Mouse (Mus musculus) adrenal gland, postnatal 36 days (tissue): Measurements from ENCODE around the gene Aldh1a3. TPM values are rescaled to one million over a fixed set of nuclear protein-coding genes. Genes with fewer than 3 reads are reported as not detected.

Experiments
- DNase-seq, 2 experiments: peaks; one replicate each; pipeline ENCODE4 v3.0.0; 2021; ENCODE audit warnings: mixed read lengths in 1 of 2
- long read RNA-seq, 2 experiments: library from polyadenylated mRNA; stranded (forward); transcript quantifications; one replicate each; pipeline ENCODE4 v2.0.0; 2021; ENCODE audit warnings: borderline sequencing depth in 2 of 2
- total RNA-seq, 2 experiments: library from RNA; stranded (reverse); gene quantifications; 2 replicates each; pipeline ENCODE4 v1.2.3; 2021

Aldh1a3 gene
- total RNA-seq = 10 to 100 TPM in 1 of 2 experiments, 1 to 10 TPM in 1; 9.2 to 10.4 TPM
- long read RNA-seq, experiment 1, transcript Aldh1a3-201 (13 exons, 3,443 nt) = major isoform, 7 of 10 reads
- long read RNA-seq, experiment 1, partial matches to known transcripts = 1 of 10 reads
- long read RNA-seq, experiment 1, other reads (novel, unspliced or antisense) = 2 of 10 reads
- long read RNA-seq, experiment 2, transcript Aldh1a3-201 (13 exons, 3,443 nt) = major isoform, 6 of 7 reads
- long read RNA-seq, experiment 2, partial matches to known transcripts = 1 of 7 reads
- long read RNA-seq, experiment 2, other reads (novel, unspliced or antisense) = 0 of 7 reads

GRCm38 (mm10) chr7:66427437-66428161 lies at the start of gene Aldh1a3:
Gene Aldh1a3, minus strand, starts transcription at chr7:66427517.
- DNase-seq = peak; percentile 63 to 69

DNA sequence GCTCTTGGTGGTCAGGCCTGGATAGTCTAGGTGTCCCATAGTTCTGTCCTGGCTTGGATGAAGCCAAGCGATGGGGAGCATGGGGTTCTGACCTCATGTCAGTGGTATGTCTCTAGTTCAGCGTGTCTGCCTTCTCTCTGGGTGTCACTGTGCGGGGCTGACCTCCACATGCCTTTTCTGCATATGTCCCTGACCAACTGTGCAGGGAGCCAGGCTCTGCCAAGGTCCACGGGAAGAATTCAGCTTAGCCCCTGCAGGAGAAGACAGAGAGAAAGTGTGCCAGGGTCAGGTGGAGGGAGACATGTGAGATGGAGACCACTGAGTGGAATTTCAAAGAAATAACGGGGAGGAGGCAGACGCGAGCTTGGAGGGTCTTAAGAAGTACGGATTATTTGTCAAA lies 49.0 kb upstream of the Aldh1a3 start:
- DNase-seq = peak; percentile 13 to 20

GRCm38 (mm10) chr7:66471641-66472216 lies 44.4 kb upstream of the Aldh1a3 start:
- DNase-seq = no peak

GRCm38 (mm10) chr7:66466641-66467040 lies 39.3 kb upstream of the Aldh1a3 start:
- no peak for DNase-seq

- no peak for DNase-seq
Observed at GRCm38 (mm10) chr7:66465241-66465640, 37.9 kb upstream of the Aldh1a3 start.

- DNase-seq = no peak
Observed at GRCm38 (mm10) chr7:66463081-66463480, 35.8 kb upstream of the Aldh1a3 start.

DNA sequence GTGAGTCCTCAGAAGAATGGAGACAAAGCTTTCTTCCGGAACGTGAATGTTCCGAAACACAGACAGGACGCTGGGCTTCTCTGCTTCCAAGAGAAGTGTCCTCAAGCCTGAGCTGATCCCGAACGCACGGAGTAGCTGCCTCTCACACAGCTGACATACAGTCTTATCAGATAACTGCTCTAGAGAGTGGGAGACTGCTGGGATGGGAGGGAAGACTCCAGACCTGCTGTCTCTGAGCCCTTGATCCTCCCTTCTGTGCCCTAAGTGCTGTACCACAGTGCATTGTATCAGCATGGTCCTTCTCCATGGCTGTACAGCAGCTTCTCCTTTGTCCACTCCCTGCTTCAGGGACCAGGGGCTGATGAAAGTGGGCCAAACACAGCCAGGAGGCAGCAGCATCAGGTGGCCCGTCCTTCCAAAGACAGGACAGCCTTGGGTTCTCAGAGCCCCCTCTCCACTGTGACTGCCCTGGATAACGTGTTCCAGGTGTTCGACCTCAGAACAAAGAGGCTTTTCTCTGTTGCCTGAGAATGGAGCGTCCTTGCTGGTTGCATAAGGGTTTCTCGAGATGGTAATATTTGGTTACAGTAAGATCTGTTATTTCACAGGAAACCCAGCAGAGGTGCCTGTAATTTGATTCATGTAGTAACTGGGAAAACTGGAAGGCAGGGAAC lies 24.4 kb upstream of the Aldh1a3 start:
- no peak for DNase-seq

DNA sequence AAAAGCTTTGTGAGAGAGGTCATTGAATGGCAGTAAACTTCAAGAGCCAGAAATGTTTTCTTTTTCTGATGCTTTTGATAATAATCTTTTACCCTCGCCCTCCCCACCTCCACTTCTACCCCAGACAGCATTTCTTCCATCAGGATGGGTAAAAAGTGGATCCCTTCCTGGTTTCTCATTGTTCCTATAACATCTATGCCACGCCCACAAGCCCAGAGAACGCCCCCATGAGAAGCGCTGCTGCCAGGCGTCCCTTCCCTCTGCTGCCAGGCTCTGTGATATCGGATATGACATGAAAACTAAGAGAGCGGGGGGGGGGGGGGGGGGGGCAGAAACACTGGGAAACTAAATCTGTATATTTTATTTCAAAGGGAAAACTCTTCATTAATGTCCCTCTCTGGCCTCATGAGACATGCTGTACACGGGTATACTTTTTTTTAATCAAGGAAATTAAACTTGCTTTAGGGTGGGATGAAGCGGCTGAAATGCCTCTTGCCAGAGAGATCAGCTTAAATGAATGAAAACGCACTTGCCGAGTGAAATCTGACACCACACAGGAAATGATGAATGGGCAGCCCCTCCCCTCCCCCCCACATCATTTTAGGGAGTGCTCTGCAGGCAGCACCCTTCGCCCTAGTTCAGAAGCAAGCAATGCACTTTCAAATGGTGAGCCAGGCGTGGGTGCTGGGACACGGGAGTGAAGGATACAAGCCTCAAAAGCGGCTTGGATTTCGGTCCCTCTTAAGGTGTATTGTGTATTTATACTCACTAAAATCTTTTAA lies 22.8 kb upstream of the Aldh1a3 start:
- peak; percentile 36 to 48 for DNase-seq

DNA sequence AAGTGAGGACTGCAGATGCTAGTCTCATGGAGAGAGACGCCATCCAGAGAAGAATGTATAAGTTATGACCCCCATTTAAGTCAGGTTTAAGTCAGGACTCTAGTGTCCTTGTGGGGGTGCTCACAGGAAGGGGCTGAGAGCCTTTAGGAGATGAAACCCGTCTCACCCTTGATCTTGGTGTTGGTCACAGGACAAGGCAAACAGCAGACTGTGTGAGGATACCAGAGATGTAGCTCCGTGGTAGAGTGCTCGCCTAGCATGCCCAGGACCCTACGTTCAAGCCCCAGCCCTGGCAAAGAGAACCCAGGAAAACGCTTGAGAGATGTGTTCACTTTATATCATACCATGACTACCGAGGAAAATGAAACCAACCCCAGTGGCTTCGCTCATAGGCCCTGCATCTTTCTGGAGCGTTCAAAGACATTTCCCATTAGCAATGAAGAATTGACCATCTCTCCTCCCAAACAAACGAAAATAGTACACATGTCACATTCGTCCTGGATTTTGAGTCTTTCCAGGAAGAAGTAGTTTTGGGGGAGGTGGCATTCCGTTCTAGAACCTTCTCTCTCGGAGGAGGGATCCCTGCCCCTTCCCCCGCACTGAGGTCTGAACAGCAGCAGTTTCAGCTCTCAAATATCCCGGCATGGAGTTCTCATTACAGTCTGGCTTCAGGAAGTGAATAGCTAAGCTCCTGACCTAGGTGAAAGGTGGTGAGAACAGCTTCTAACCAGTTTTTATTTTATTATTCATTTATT lies 21.6 kb upstream of the Aldh1a3 start:
- no peak for DNase-seq

- DNase-seq = no peak
Observed at GRCm38 (mm10) chr7:66448304-66448703, 21.0 kb upstream of the Aldh1a3 start.

GRCm38 (mm10) chr7:66446860-66447259 lies 19.5 kb upstream of the Aldh1a3 start:
- no peak for DNase-seq

DNA sequence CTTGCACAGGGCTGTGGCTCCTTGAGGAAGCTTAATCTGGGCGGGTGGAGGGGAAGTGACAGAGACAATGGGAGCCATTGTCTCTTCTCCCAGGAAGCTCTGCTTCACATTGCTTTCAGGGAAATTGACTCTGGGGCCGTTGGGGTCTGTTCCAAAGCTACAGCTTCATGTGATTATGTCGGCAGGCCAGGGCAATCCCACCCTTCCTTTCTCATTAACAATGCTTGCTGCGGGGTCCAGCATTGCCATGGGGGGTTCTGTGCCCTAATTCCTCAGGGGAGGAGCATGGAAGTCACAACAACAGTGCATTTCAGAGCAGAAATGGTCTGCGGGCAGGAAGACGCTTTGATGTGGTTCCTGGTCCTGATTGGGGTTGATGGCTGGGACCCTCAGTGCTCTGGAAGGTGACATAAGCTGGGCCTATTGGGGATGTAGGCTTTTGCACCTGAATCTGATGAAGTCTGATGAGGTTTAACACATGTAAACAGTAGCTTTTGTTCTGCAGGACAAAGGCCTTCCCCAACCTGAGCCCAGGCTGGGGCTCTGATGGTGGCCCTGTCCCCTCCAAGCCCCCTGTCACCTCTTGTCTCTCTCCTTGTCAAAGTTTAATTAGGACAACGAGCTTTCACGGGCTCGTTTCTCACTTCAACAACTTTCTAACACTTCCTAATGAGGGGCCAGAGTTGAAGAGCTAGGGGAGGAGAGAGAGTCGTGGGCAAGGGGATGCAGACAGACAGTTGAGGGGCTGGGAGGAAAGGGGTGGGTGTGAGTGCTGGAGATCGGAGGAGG lies 18.0 kb upstream of the Aldh1a3 start:
- no peak for DNase-seq

- peak; percentile 9 for DNase-seq
Observed at GRCm38 (mm10) chr7:66444706-66445105, 17.4 kb upstream of the Aldh1a3 start.

GRCm38 (mm10) chr7:66442501-66443369 lies 15.4 kb upstream of the Aldh1a3 start:
- no peak for DNase-seq

DNA sequence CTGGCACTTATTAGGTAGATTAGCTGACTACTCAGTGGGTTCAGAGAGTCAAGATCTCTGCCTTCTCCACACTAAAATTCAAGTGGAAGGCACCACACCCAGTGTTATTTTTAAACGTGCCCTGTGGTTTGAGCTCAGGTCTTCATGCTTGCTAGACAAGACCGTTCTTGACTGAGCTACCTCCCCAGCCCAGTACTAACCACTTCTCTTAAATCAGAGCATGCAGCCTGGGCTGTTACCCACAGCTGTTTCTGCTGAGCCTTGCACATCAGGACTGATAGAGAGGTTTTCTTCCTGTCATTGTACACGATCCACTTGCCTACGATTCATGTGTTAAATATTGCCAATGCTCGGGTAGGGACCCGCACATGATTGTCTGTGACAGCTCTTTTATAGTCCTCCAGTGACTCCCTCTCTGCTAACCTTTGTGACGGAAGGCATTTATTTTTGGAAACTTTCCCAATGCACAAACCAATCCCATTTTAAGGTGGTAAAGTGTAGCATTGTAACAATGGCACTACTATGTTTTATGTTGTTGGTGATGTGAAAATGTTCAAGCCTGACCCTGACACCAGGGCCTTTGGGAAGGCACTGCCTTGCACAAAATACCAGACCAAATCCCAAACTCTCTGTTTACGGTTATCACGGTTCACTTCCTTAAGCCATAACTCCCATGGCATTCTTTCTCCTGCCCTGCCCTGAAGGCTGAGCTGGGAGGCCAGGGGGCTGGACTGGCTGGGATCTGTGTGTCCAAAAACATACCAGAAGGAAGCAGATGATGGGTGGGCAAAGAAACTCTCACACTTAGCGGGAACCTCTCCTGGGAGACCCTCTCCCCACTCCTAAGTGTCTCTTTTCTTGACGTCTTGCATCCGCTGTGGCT lies 11.7 kb upstream of the Aldh1a3 start:
- no peak for DNase-seq

GRCm38 (mm10) chr7:66434453-66434935 lies 7.2 kb upstream of the Aldh1a3 start:
- peak; percentile 66 to 70 for DNase-seq

- DNase-seq = no peak
Observed at GRCm38 (mm10) chr7:66427053-66427436, 272 bp downstream of the Aldh1a3 start.

DNA sequence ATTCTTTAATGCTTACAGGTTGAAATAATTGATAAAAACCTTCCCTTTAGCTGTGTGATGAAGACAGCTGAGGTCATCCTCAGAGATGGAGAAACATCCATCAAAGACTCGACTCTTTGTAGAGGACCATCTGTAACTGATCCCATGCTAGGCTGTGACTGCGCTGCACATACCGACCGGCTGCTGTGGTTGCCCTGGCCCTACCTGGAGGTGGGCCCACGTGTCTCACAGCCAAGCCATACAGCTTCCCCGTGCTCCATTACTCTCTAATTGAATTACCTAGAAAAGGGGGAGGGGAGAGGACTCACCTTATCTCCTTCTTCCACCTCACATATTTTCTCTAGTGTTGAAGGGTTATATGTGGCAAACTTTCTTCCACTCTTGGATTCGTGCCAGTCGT lies 5.4 kb downstream of the Aldh1a3 start:
- DNase-seq = no peak
